Mouse (Mus musculus) G1E-ER4 (cell line): ENCODE results near the gene Dnaja2. TPM values are rescaled to one million over a fixed set of nuclear protein-coding genes. Genes with fewer than 3 reads are reported as not detected.

ENCODE experiments used
- GATA1 ChIP-seq: IDR thresholded peaks from one replicate; pipeline ENCODE4 v1.8.0; 2012; ENCODE audit warnings: low read length, inconsistent platforms
- polyA plus RNA-seq: library from polyadenylated mRNA; stranded (reverse); fragments of >175 nt; gene quantifications from 2 replicates; pipeline ENCODE4 v1.2.3, GENCODE M21; 2012

The Dnaja2 gene
- polyA plus RNA-seq, 1 experiment: 164 TPM

GRCm38 (mm10) chr8:85520586-85520985 is 34.6 kb downstream of the Dnaja2 start:
- TF ChIP-seq GATA1: no peak

DNA sequence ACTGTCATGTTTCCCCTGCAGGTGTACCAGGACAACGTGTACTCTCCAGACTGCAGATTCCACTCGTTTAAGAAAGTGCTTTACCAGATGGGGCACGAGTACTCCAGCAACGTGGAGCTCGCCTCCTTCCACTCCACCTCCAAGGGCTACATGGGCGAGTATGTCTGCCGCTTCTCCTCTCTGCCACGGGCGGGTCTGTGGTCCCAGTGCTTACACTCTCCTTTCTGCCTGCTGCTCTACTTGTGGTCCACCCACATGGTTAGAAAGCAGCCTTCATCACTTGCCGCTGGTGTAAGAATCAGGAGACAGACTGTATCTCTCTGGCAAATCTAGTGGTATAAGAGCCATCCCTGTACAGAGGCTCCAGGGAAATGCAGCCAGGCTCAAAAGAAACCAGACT is 37.2 kb downstream of the Dnaja2 start:
- no peak for TF ChIP-seq GATA1

DNA sequence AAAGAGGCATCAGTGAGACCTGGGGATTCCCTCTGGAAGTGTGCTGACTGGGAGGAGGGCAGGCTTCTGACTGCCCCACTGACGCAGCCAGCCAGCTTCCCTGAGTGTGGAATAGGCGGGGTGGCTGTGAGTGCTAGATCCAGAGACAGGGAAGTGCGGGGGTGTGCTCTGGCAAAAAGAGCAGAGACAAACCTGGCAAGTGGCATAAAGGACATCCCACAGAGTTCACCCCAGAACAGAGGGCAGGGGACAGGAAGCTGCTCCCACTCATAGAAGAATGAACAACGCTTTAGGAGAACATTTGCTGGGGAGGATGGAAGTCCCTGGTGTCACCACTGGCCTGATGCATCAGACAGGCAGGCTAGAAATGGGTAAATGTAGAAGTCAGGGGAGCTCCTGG is 37.8 kb downstream of the Dnaja2 start:
- TF ChIP-seq GATA1: no peak

GRCm38 (mm10) chr8:85515391-85515790 is 39.8 kb downstream of the Dnaja2 start:
- TF ChIP-seq GATA1: no peak

DNA sequence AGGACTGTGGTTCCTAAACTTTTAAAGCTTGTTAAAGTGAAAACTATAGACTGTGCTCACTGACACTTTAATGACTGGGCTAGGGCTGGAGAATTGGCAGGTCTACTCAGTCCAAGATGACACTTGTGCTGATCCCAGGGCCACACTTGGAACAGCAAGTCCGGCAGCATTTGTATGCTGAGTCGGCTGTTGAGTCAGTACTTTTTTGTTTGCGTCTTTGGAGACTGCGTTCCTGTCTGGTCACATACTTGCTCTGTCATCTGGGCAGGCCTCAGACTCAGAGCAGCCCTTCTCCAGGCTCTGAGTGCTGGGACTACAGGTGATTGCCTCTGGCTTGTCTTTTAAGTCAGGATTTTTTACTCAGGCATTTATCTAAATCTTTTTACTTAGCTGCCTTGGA is 41.9 kb downstream of the Dnaja2 start:
- TF ChIP-seq GATA1: no peak

DNA sequence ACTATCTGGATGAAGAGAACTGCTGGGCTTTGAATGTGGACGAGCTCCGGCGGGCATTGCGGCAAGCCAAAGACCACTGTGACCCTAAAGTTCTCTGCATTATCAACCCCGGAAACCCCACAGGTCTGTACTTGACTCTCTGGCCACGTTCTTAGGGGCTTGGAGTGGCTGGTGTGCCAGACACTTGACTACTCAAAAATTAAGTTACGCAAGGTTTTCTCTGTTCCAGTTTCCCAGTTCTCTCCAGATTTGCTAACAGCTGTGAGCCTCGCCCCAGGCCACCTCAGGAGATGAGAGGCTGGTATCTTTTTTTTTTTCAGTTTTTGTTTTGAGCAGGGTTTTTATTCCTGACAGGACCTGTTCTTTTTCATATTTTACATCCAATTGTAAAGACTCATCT is 42.9 kb downstream of the Dnaja2 start:
- TF ChIP-seq GATA1: no peak

DNA sequence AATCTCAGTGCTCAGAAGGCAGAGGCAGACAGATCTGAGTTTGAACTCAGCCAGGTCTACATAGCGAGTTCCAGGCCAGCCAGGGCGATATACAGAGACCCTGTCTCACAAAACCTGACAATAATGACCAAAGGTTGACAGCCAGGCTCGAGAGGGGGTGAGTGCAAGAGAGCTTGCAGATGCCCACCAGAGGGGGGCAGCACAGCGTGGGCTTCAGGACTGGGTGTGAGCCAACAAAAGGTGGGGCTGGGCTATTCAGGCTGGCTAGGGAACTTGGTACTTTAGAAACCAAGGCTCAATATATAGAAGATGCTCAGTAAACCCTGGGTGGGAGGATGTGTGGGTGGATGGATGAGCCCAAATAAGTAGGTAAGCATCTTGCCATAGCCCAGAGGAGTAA is 46.5 kb downstream of the Dnaja2 start:
- no peak for TF ChIP-seq GATA1

DNA sequence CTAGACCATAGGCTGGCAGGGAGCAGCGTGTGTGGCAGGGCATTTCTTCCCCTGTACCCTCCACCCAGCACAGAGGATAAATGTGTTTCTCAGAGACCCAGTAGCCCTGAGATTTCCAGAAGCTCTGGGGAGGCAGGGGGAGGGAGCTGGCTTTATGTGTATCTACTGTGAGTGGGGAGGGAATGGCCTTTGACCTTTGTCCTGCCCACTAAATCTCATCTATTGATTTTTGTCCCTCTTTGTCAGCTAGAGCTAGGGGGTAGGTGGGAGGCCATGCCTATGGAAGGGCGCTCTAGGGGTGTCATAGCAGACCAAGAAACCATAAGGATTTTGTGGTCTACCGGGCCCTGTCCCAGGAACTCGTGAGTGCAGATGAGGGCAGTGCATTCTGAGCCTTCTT is 48.5 kb downstream of the Dnaja2 start:
- TF ChIP-seq GATA1: no peak

DNA sequence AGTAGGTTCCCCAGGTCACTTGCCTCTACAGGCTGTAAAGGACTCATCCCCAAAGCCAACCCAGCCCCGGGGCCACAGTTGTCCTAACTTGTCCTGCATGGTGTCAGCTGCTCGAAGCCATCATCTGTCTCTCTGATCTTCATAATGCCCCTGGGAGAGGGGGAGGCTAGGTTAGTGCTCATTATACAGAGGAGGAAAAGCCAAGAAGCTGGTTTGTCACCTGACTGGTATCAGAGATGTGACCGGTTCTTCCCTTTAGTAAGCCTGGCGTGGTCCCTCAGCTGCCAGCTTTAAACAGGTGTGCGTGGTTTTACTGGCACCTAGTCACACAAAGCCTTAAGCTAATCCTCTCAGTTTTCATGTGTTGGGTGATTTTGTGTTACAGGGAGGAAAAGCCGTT is 50.4 kb downstream of the Dnaja2 start:
- TF ChIP-seq GATA1: no peak

DNA sequence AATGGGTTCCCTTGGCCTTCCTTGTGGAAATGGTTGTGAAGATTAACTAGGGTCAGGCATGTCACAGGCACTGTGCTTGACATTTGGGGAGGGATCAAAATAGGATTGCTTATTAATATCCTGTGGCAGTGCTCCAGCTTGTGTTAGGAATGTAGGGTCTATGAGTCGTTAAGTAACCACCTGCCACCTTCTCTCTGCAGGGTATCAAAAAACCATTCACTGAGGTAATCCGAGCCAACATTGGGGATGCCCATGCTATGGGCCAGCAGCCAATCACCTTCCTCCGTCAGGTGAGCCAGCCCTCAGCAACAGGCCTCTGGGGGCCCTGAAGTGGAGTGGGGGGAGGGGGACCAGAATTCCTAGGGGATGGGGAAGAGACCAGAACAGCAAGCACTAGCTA is 52.1 kb downstream of the Dnaja2 start:
- TF ChIP-seq GATA1: no peak

- no peak for TF ChIP-seq GATA1
These were observed 52.8 kb downstream of the Dnaja2 start for GRCm38 (mm10) chr8:85502381-85502780.

DNA sequence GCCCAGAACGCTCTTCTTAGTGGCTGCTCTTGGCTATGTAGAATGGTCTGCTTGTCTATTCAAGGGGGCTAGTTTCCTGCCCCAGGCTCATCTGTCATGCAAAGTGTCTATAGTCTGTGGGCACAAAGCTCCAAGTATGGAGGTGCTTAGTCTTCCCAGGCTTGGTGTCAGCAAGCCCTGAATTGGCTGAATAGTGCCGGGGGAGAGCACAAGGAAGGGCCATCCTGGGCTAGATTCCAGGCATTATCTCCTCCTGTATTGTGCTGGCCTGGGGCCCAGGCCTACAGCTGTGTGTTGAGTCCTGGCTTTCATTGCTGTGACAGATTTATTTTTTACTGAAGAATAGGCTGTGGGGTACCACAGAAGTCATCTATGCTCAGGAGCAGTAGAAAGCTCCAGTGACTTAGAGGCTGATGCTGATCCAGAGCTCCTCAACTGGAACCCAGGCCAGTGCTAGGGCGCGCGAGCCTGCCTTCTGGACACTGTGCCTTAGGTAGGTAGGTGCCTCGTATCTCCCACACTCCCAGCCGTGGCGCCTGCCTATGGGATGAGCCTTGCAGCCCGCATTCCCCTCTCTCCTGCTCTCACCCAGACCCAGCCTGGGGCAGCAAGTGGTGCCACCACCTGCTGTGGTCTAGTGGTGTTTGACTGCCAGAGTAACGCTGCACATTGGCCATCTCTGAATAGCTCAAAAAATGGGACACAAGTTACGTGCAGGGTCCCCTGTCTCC is 54.0 kb downstream of the Dnaja2 start:
- no peak for TF ChIP-seq GATA1

GRCm38 (mm10) chr8:85500460-85500859 is 54.7 kb downstream of the Dnaja2 start:
- no peak for TF ChIP-seq GATA1

- no peak for TF ChIP-seq GATA1
These were observed 56.6 kb downstream of the Dnaja2 start for GRCm38 (mm10) chr8:85498577-85498976.

- TF ChIP-seq GATA1: no peak
These were observed 58.4 kb downstream of the Dnaja2 start for GRCm38 (mm10) chr8:85496778-85497177.

DNA sequence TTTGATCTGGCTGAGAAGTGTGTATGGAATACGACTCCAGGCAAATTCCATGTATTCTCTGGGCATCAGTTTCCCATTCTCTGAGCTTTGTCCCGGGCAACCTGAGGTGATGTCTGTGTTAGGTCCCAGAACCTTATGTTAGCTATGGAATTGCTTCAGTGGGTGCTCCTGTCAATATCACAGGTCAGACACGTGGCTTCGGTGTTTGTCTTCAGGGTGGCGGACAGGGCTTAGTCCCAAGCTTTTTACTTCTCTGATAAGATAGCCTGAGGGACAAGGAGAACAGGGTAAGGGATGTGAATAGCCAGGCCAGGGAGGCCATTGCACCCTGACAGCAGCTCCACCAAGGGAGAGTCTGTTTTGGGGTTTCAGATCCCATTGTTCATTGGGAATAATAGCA is 59.0 kb downstream of the Dnaja2 start:
- TF ChIP-seq GATA1: no peak
